Mouse (Mus musculus) v-Abl transformed pro-B cells (cell line): Measurements from ENCODE around the gene 1700001C02Rik.

Experiments
- in situ Hi-C, 2 experiments: fragments of 400-800 bp; cut with MboI; formaldehyde crosslinking; loops; one replicate each; pipeline ENCODE4 v1.15.1; 2025; ENCODE audit not compliant: unreplicated experiment in 2 of 2

1700001C02Rik gene

GRCm38 (mm10) chr5:30465861-30466260 lies at the start of gene 1700001C02Rik:
1700001C02Rik (plus strand) TSS chr5:30466047.
- in situ Hi-C loops = no loop called here

GRCm38 (mm10) chr5:30416665-30417064 lies 49.2 kb upstream of the 1700001C02Rik start:
- in situ Hi-C loops = no loop called here

GRCm38 (mm10) chr5:30423121-30423520 lies 42.7 kb upstream of the 1700001C02Rik start:
- in situ Hi-C loops = loop anchor here (5.0 to 10.0 kb wide), 4 partner anchors 212 to 352 kb away; partner anchors contain the start of gene Slc35f6 (in 1 of the 2)

- in situ Hi-C loops = loop anchor here (5.0 to 10.0 kb wide), 4 partner anchors 211 to 351 kb away; partner anchors contain the start of gene Slc35f6 (in 1 of the 2)
Observed at GRCm38 (mm10) chr5:30423572-30424244, 42.1 kb upstream of the 1700001C02Rik start.

GRCm38 (mm10) chr5:30427406-30427805 lies 38.4 kb upstream of the 1700001C02Rik start:
- in situ Hi-C loops = loop anchor here (10.0 kb wide), 3 partner anchors 207 to 347 kb away; partner anchors contain the start of gene Slc35f6 (in 1 of the 2)

GRCm38 (mm10) chr5:30438931-30439330 lies 26.9 kb upstream of the 1700001C02Rik start:
- in situ Hi-C loops = no loop called here

GRCm38 (mm10) chr5:30440308-30440906 lies 25.4 kb upstream of the 1700001C02Rik start:
- in situ Hi-C loops = no loop called here

GRCm38 (mm10) chr5:30442196-30442595 lies 23.7 kb upstream of the 1700001C02Rik start:
- in situ Hi-C loops = no loop called here

- in situ Hi-C loops = no loop called here
Observed at GRCm38 (mm10) chr5:30444327-30444895, 21.4 kb upstream of the 1700001C02Rik start.

GRCm38 (mm10) chr5:30456056-30456455 lies 9.8 kb upstream of the 1700001C02Rik start:
- in situ Hi-C loops = no loop called here

GRCm38 (mm10) chr5:30460155-30460554 lies 5.7 kb upstream of the 1700001C02Rik start:
- in situ Hi-C loops = no loop called here

GRCm38 (mm10) chr5:30461821-30462220 lies 4.0 kb upstream of the 1700001C02Rik start, which contains the start of gene Otof:
Otof (minus strand) TSS chr5:30461932.
- in situ Hi-C loops = no loop called here

- in situ Hi-C loops = no loop called here
Observed at GRCm38 (mm10) chr5:30466315-30466714, 468 bp downstream of the 1700001C02Rik start.

GRCm38 (mm10) chr5:30470454-30470853 lies 4.6 kb downstream of the 1700001C02Rik start:
- in situ Hi-C loops = no loop called here

GRCm38 (mm10) chr5:30472148-30472547 lies 6.3 kb downstream of the 1700001C02Rik start:
- in situ Hi-C loops = no loop called here

- in situ Hi-C loops = loop anchor here in 1 of 2 experiments (25.0 kb wide), 1 partner anchor 1089 kb away; the partner anchor contains the start of gene Lmbr1
Observed at GRCm38 (mm10) chr5:30476534-30476933, 10.7 kb downstream of the 1700001C02Rik start.

GRCm38 (mm10) chr5:30482319-30482718 lies 16.5 kb downstream of the 1700001C02Rik start:
- in situ Hi-C loops = loop anchor here (5.0 to 25.0 kb wide), 3 partner anchors 88 to 1095 kb away; partner anchors contain the start of gene Lmbr1 (in 1 of the 2)

GRCm38 (mm10) chr5:30483533-30483932 lies 17.7 kb downstream of the 1700001C02Rik start:
- in situ Hi-C loops = loop anchor here (5.0 to 25.0 kb wide), 3 partner anchors 89 to 1096 kb away; partner anchors contain the start of gene Lmbr1 (in 1 of the 2)

GRCm38 (mm10) chr5:30484591-30484990 lies 18.7 kb downstream of the 1700001C02Rik start:
- in situ Hi-C loops = loop anchor here (5.0 to 25.0 kb wide), 3 partner anchors 90 to 1097 kb away; partner anchors contain the start of gene Lmbr1 (in 1 of the 2)

GRCm38 (mm10) chr5:30485136-30485535 lies 19.3 kb downstream of the 1700001C02Rik start:
- in situ Hi-C loops = loop anchor here in 1 of 2 experiments (10.0 to 25.0 kb wide), 2 partner anchors 90 to 1098 kb away; partner anchors contain the start of gene Lmbr1

- in situ Hi-C loops = loop anchor here in 1 of 2 experiments (25.0 kb wide), 1 partner anchor 1103 kb away; the partner anchor contains the start of gene Lmbr1
Observed at GRCm38 (mm10) chr5:30490215-30490614, 24.4 kb downstream of the 1700001C02Rik start.
